Mouse (Mus musculus): ENCODE data around the gene Cs.
A peak's percentile ranks its signal among the peaks of the same experiment; 100 is the strongest.

Gene Cs

DNA sequence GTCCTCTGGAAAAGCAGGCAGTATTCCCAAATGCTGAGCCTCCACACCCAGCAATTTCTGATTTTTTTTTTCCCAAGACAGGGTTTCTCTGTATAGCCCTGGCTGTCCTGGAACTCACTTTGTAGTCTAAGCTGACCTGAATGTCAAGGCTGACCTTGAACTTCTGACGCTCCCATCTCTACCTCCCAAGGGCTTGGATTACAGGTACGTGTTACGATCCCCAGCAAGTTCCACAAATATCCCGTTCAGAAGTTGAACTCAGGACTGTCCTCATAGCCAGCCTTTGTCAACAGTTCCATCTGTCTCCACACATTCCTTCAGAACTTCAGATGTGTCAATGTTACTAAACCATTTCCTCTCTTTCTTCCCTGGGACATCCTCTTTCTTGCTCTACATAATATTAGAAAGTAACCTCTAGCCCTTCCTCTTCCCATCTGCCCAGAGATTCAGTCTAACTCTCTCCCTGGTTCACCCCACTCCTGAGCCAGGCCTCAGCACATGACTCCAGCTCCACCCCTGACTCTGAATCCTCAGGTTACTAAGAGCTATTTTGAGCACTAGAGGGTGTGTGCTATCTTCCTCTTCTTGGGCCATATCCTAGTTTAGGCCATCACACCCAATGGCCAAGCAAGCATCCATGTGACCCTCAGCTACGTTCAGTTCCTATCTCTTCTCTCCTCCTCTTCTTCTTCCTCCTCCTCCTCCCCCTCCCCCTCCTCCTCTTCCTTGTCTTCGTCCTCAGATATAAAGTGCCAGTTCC, 35.6 kb downstream of the Cs start:
- DNase-seq (ENCODE audit: low read depth, low spot score), result no peak

- no peak for DNase-seq (ENCODE audit: low read depth, low spot score)
Measured at GRCm38 (mm10) chr10:128374393-128374792, 36.9 kb downstream of the Cs start.

DNA sequence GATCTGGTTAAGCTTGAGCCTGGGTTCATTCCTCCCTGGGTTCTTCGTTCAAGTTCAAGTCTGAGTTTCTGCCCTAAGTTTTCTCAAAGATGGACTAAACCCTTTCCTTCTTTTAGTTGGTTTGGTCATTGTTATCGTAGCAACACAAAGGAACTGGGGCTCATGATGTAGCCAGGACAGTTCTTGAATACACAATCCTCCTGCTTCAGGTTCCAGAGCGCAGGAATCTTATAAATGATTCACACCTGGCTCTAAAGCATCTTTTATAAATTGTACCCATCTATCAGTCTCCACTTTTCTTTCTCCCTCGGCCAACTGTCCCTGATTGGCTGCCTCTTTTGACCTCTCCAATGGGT, 38.5 kb downstream of the Cs start:
- no peak for DNase-seq (ENCODE audit: low read depth, low spot score)

DNA sequence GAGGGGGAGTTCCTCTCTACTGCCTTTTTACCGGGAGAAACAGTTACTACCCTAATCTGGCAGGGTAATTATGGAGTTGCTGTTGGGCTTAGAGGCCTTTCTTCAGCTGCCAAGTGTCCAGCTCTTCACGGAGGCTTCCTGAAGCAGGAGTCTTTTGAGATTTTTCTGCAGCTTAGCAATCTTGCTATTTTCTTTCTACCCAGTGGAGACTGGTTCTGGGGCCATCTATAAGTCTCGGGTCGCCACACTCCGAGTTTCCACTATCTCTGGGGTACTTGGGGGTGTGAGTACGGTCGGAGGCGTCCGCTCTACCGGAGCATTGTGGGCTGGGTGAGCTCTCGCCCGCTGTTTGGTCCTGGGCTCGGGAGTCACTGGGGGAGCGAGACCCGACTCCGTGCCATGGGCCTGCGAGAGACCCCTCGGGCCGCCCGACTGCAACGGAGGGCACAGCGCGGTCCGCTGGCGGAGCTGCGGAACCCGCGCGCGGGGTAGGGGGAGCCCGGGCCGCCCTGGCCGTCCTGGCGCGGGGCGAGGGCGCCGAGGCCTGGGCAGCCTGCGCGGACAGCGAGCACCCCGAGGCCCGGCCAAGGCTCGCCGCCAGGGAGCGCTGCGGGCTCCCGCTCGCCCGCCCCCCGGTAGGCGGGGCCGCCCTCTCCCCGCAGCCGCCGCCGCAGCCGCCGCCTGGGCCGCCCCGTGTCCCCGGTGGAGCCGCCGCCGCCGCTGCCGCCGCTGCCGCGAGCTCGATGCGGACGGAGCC, 39.1 kb downstream of the Cs start, which contains the start of gene Ankrd52:
Ankrd52 (plus strand) TSS at position 661 of the 757 bp plus-strand sequence.
- DNase-seq (ENCODE audit: low read depth, low spot score), result peak; percentile 68

GRCm38 (mm10) chr10:128377222-128377939, 39.8 kb downstream of the Cs start:
- DNase-seq (ENCODE audit: low read depth, low spot score), result peak; percentile 38

DNA sequence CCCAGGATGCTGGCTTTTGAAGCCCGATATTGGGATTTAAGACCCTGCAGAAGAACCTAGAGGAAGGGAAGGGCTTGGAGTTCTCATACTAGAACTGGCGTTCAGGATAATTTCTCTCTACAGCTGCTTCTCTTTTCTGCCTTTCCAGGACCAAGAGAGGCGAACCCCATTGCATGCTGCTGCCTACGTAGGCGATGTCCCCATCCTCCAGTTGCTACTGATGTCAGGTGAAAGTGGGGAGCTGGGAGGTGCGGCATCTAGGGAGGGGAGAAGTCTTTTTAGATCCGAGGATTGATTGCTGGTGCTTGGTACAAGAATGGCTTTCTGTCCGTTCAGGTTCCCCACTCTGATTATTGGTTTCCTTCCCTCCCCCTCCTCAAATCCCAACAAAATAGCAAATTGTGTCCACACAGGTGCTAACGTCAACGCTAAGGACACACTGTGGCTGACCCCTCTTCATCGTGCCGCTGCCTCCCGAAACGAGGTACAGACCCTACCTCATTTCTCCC, 40.5 kb downstream of the Cs start:
- no peak for DNase-seq (ENCODE audit: low read depth, low spot score)

DNA sequence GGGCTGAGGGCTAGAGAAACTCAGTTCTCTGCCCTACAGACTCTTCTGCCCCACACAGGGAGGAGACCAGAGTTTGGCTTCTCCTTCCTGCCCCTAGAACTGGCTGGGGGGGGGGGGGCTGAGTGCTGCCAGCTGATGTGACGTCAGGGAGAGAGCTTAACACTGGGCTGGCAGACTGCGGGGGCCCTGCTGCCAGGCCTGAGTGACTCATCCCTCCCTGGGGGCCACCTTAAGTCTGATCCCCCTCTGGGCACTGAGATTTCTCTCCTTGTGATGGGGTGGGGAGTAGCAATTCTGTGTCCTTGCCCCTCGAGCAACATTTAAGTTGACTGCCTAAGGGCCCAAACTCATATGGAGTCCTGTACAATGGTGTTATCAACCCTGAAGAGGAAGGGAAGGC, 40.9 kb downstream of the Cs start:
- no peak for DNase-seq (ENCODE audit: low read depth, low spot score)

GRCm38 (mm10) chr10:128379260-128379659, 41.7 kb downstream of the Cs start:
- no peak for DNase-seq (ENCODE audit: low read depth, low spot score)

- no peak for DNase-seq (ENCODE audit: low read depth, low spot score)
Measured at GRCm38 (mm10) chr10:128380565-128380964, 43.0 kb downstream of the Cs start.

- no peak for DNase-seq (ENCODE audit: low read depth, low spot score)
Measured at GRCm38 (mm10) chr10:128382482-128382881, 44.9 kb downstream of the Cs start.

DNA sequence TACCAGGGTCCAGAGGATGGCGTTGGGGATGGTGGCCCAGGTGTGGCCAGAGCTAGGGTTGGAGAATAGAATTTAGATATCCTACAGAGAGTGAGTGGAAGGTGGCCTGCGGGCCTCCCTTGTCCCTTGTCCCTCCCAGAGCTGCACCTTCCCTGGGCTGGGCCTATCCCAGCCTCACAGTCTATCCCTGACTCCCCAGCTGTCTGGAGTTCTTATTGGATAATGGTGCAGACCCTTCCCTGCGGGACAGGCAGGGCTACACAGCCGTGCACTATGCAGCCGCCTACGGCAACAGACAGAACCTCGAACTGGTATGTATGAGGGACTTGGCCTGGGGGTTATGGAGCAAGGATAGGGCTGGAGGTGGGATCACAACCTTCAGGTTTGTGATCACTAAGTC, 48.4 kb downstream of the Cs start:
- DNase-seq (ENCODE audit: low read depth, low spot score), result no peak

DNA sequence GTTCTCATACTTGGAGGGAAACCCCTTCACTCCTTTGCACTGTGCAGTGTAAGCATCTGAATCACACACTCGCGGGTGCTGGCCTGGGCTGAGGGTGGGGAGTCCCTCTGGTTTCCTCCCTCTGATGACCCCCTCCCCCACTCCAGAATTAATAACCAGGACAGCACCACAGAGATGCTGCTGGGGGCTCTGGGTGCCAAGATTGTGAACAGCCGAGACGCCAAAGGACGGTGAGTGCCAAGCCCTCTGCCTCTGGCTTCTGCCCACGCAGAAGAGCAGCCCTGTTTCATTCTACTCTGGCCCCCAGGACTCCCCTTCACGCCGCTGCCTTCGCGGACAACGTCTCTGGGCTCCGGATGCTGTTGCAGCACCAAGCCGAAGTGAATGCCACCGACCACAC, 51.4 kb downstream of the Cs start:
- no peak for DNase-seq (ENCODE audit: low read depth, low spot score)

GRCm38 (mm10) chr10:128389570-128389969, 52.0 kb downstream of the Cs start:
- DNase-seq (ENCODE audit: low read depth, low spot score), result no peak

- no peak for DNase-seq (ENCODE audit: low read depth, low spot score)
Measured at GRCm38 (mm10) chr10:128390366-128390765, 52.8 kb downstream of the Cs start.

DNA sequence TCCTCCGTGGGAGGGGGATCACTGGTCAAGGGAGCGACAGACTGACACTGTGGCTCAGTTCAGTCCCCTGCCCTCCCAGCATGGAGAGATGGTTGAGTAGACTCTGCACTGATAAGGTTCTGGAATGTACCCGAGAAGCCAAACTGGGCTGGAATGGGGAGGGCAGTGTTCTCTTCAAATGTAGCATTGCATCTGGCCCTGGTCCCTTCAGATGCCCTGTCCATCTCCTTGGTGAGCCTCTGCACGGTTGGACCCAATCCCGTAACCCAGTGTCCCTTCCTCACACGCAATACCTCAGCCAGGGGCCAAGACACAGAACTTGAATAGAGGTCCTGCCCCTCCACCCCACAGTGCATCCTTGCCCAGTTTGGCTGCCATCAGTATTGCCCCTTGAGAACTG, 54.3 kb downstream of the Cs start:
- no peak for DNase-seq (ENCODE audit: low read depth, low spot score)

GRCm38 (mm10) chr10:128396017-128396673, 58.6 kb downstream of the Cs start:
- DNase-seq (ENCODE audit: low read depth, low spot score), result no peak

GRCm38 (mm10) chr10:128396716-128397264, 59.3 kb downstream of the Cs start:
- DNase-seq (ENCODE audit: low read depth, low spot score), result no peak

DNA sequence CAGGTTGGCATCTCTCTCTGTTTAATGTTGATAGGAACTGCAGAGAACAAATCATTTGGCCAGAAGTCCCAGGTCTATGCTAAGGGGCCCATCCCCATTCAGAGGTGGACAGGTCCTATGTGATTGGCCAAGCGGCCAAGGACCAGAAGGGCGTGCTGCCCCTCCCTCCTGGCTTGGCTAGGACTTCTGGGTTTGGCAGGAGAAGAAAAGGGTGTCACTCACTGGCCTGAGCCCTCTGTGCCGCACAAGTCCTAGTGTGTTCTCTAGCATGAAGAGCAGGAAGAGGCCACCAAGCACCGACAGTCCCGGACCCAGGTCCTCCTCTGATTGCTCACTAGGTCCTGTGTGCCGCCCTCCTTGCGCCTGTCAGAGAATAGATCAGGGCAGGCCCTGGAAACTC, 59.9 kb downstream of the Cs start:
- no peak for DNase-seq (ENCODE audit: low read depth, low spot score)

GRCm38 (mm10) chr10:128400338-128400737, 62.8 kb downstream of the Cs start:
- DNase-seq (ENCODE audit: low read depth, low spot score), result no peak

- DNase-seq (ENCODE audit: low read depth, low spot score), result no peak
Measured at GRCm38 (mm10) chr10:128401056-128401455, 63.5 kb downstream of the Cs start, which contains the start of gene Slc39a5. TSS of gene Slc39a5 (minus strand) at chr10:128401229.

- DNase-seq (ENCODE audit: low read depth, low spot score), result no peak
Measured at GRCm38 (mm10) chr10:128401638-128402037, 64.1 kb downstream of the Cs start.

Data from embryo, embryonic 11.5 days (tissue).